Mouse (Mus musculus) embryonic facial prominence, embryonic 15.5 days (tissue): ENCODE data around the gene Tnfsf13b. TPM values are rescaled to one million over a fixed set of nuclear protein-coding genes. Genes with fewer than 3 reads are reported as not detected.

Experiments
- ATAC-seq: fragments of 200-750 bp; cut with Nextera tagmentation; 2 replicates; pipeline ENCODE4 v1.8.0; 2017; ENCODE audit warnings: low read depth, moderate TSS enrichment; ENCODE audit not compliant: insufficient number of reproducible peaks, low FRiP score, low TSS enrichment
- H3K27ac ChIP-seq: fragments of 300-500 bp; sonication (generic); replicated peaks from 2 replicates; pipeline ENCODE4 v1.5.1; 2015; ENCODE audit warnings: mild to moderate bottlenecking, inconsistent platforms
- H3K27me3 ChIP-seq: fragments of 300-500 bp; sonication (generic); 2 replicates; pipeline ENCODE4 v1.6.1; 2015; ENCODE audit warnings: inconsistent platforms
- H3K36me3 ChIP-seq: fragments of 300-500 bp; sonication (generic); 2 replicates; pipeline ENCODE4 v1.6.1; 2015; ENCODE audit warnings: mild to moderate bottlenecking, inconsistent platforms
- H3K4me1 ChIP-seq: fragments of 300-500 bp; sonication (generic); 2 replicates; pipeline ENCODE4 v1.6.1; 2015; ENCODE audit warnings: inconsistent platforms
- H3K4me2 ChIP-seq: fragments of 300-500 bp; sonication (generic); replicated peaks from 2 replicates; pipeline ENCODE4 v1.6.1; 2015; ENCODE audit warnings: mild to moderate bottlenecking, inconsistent platforms
- H3K4me3 ChIP-seq: fragments of 300-500 bp; sonication (generic); replicated peaks from 2 replicates; pipeline ENCODE4 v1.5.1; 2015; ENCODE audit warnings: mild to moderate bottlenecking, inconsistent platforms
- H3K9ac ChIP-seq: fragments of 300-500 bp; sonication (generic); 2 replicates; pipeline ENCODE4 v1.6.1; 2015; ENCODE audit warnings: inconsistent platforms
- H3K9me3 ChIP-seq: fragments of 300-500 bp; sonication (generic); replicated peaks from 2 replicates; pipeline ENCODE4 v1.6.1; 2016; ENCODE audit warnings: inconsistent platforms
- WGBS: fragments of 180-500 bp; shearing (Covaris S2); methylation state at CpG from one replicate; pipeline ENCODE4 v1.1.7; 2015; 5-methylcytosine and 5-hydroxymethylcytosine counted together
- polyA plus RNA-seq: library from polyadenylated mRNA; unstranded; fragments of >200 nt; fragmentation: Nextera tagmentation; extraction: Ambion mirVana; gene quantifications from 2 replicates; pipeline ENCODE4 v1.2.1, GENCODE M21; 2015

Tnfsf13b gene
- polyA plus RNA-seq, 1 experiment from 2014 or later = not detected

GRCm38 (mm10) chr8:10049162-10049561, 42.9 kb downstream of the Tnfsf13b start:
- ATAC-seq = no peak
- Histone ChIP-seq H3K4me1 (0 out of 2 replicates have a peak, but pooled peaks cover 3% of the 10 kb centered on the region), H3K4me3 (no peak overlapping the region), H3K27ac (no peak overlapping the region), H3K4me2 (no peak overlapping the region), H3K27me3 (peaks cover 3% of the 10 kb centered on the region; the same call in 1 of the 2 replicates), H3K36me3 (no peaks in the 10 kb centered on the region), H3K9ac (no peak overlapping the region), H3K9me3 (no peaks in the 10 kb centered on the region)
- 69% methylated on average over 8 of the region's 8 CpGs for WGBS

DNA sequence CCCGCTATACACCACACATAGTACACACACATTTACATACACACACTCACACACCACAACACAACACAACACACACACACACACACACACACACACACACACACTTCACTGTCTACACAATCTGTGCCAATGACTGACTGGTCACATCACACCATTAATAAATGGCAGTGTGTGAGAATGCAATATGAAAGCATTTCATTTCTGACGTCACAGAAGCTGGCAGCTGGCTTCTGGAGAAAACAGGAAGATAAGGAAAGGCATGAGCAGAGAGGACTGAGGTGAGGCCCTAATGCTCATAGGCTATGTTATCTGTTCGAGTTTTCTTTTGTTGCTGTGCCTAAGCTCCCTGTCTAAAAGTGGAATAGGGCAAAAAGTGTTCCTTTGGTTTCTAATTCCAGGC, 45.3 kb downstream of the Tnfsf13b start:
- WGBS = 55% methylated on average over 3 of the region's 3 CpGs
- no peak overlapping the region for H3K27ac ChIP-seq
- H3K36me3 ChIP-seq = no peaks in the 10 kb centered on the region
- ATAC-seq = no peak
- H3K4me1 ChIP-seq = 0 out of 2 replicates have a peak, but pooled peaks cover 3% of the 10 kb centered on the region
- no peak overlapping the region for H3K4me3 ChIP-seq
- H3K4me2 ChIP-seq = no peak overlapping the region
- no peak overlapping the region for H3K9ac ChIP-seq
- H3K9me3 ChIP-seq = no peaks in the 10 kb centered on the region
- peaks cover 3% of the 10 kb centered on the region; the same call in 1 of the 2 replicates for H3K27me3 ChIP-seq

- no peaks in the 10 kb centered on the region; the same call in 1 of the 2 replicates for H3K27me3 ChIP-seq
Observed at GRCm38 (mm10) chr8:10053571-10053990, 47.3 kb downstream of the Tnfsf13b start.

GRCm38 (mm10) chr8:10061001-10061400, 54.7 kb downstream of the Tnfsf13b start:
- H3K27ac ChIP-seq = no peak overlapping the region
- H3K4me3 ChIP-seq = no peak overlapping the region
- no peaks in the 10 kb centered on the region for H3K27me3 ChIP-seq
- no peaks in the 10 kb centered on the region for H3K36me3 ChIP-seq
- no peaks in the 10 kb centered on the region for H3K4me1 ChIP-seq
- 32% methylated on average over 1 of the region's 1 CpGs for WGBS
- no peak overlapping the region for H3K9ac ChIP-seq
- no peak; the same call in 1 of the 2 replicates for ATAC-seq
- no peaks in the 10 kb centered on the region for H3K9me3 ChIP-seq
- H3K4me2 ChIP-seq = no peak overlapping the region

More at GRCm38 (mm10) chr8:10053571-10053990, 47.3 kb downstream of the Tnfsf13b start:
- Histone ChIP-seq H3K9me3 (no peaks in the 10 kb centered on the region), H3K27ac (no peak overlapping the region), H3K36me3 (no peaks in the 10 kb centered on the region), H3K4me2 (no peak overlapping the region), H3K4me1 (0 out of 2 replicates have a peak, but pooled peaks cover 3% of the 10 kb centered on the region), H3K9ac (no peak overlapping the region), H3K4me3 (no peak overlapping the region)
- WGBS = 13% methylated on average over 3 of the region's 3 CpGs
- ATAC-seq = no peak

- ATAC-seq = no peak
Observed at GRCm38 (mm10) chr8:10066906-10067305, 60.6 kb downstream of the Tnfsf13b start.

GRCm38 (mm10) chr8:10067775-10068174, 61.5 kb downstream of the Tnfsf13b start:
- Histone ChIP-seq H3K4me3 (no peak overlapping the region), H3K27me3 (no peaks in the 10 kb centered on the region), H3K36me3 (no peaks in the 10 kb centered on the region), H3K4me2 (no peak overlapping the region), H3K9ac (no peak overlapping the region), H3K4me1 (no peaks in the 10 kb centered on the region), H3K27ac (no peak overlapping the region), H3K9me3 (no peaks in the 10 kb centered on the region)
- WGBS = 69% methylated on average over 7 of the region's 7 CpGs
- ATAC-seq = no peak

More at GRCm38 (mm10) chr8:10066906-10067305, 60.6 kb downstream of the Tnfsf13b start:
- Histone ChIP-seq H3K36me3 (no peaks in the 10 kb centered on the region), H3K4me1 (no peaks in the 10 kb centered on the region), H3K27me3 (no peaks in the 10 kb centered on the region), H3K9ac (no peak overlapping the region), H3K9me3 (no peaks in the 10 kb centered on the region), H3K4me3 (no peak overlapping the region), H3K4me2 (no peak overlapping the region), H3K27ac (no peak overlapping the region)
- WGBS = 68% methylated on average over 11 of the region's 11 CpGs

GRCm38 (mm10) chr8:10072347-10072746, 66.1 kb downstream of the Tnfsf13b start:
- H3K4me3 ChIP-seq = no peak overlapping the region
- WGBS = 89% methylated on average over 2 of the region's 2 CpGs
- no peaks in the 10 kb centered on the region for H3K36me3 ChIP-seq
- no peaks in the 10 kb centered on the region for H3K4me1 ChIP-seq
- H3K9ac ChIP-seq = no peak overlapping the region
- no peaks in the 10 kb centered on the region for H3K27me3 ChIP-seq
- ATAC-seq = no peak
- H3K27ac ChIP-seq = no peak overlapping the region
- H3K9me3 ChIP-seq = no peaks in the 10 kb centered on the region
- no peak overlapping the region for H3K4me2 ChIP-seq

Other genes with a start within 250 kb of the Tnfsf13b start
- 1.1 and 1.2 TPM in 2 replicates for gene Fam155a, start 235.3 kb upstream of the Tnfsf13b start, polyA plus RNA-seq
- not detected in 2 replicates for gene Gm10217, start 142.2 kb upstream of the Tnfsf13b start, polyA plus RNA-seq
- 4.0 and 4.2 TPM in 2 replicates for gene Lig4, start 28.8 kb upstream of the Tnfsf13b start, polyA plus RNA-seq
- gene Abhd13, start 28.8 kb upstream of the Tnfsf13b start, polyA plus RNA-seq = 16.1 and 16.5 TPM in 2 replicates
- gene Myo16, start 147.4 kb downstream of the Tnfsf13b start, polyA plus RNA-seq = 0.63 and 0.67 TPM in 2 replicates